Mouse (Mus musculus) neural tube, embryonic 11.5 days (tissue): Measurements from ENCODE around the gene Dcaf17. TPM values are rescaled to one million over a fixed set of nuclear protein-coding genes. Genes with fewer than 3 reads are reported as not detected.

Experiments
- ATAC-seq: fragments of 200-750 bp; cut with Nextera tagmentation; 2 replicates; pipeline ENCODE4 v1.8.0; 2017; ENCODE audit warnings: moderate number of reproducible peaks, mild to moderate bottlenecking, moderate TSS enrichment, moderate library complexity; ENCODE audit not compliant: insufficient read depth, low FRiP score, low TSS enrichment
- DNase-seq: peaks from one replicate; pipeline ENCODE4 v3.0.0-alpha.2; 2015; ENCODE audit warnings: low spot score
- H3K27ac ChIP-seq: fragments of 300-500 bp; sonication (generic); 2 replicates; pipeline ENCODE4 v1.5.1; 2014; ENCODE audit warnings: low read depth, mild to moderate bottlenecking, low read length
- H3K27me3 ChIP-seq: fragments of 300-500 bp; sonication (generic); 2 replicates; pipeline ENCODE4 v1.6.1; 2014; ENCODE audit warnings: mild to moderate bottlenecking, low read length, mixed read lengths; ENCODE audit not compliant: control insufficient read depth, insufficient read depth
- H3K36me3 ChIP-seq: fragments of 300-500 bp; sonication (generic); 2 replicates; pipeline ENCODE4 v1.6.1; 2014; ENCODE audit warnings: mild to moderate bottlenecking, low read length, moderate library complexity, mixed read lengths; ENCODE audit not compliant: control insufficient read depth, insufficient read depth
- H3K4me1 ChIP-seq: fragments of 300-500 bp; sonication (generic); 2 replicates; pipeline ENCODE4 v1.6.1; 2014; ENCODE audit warnings: low read length, mixed read lengths; ENCODE audit not compliant: control insufficient read depth, insufficient read depth
- H3K4me2 ChIP-seq: fragments of 300-500 bp; sonication (generic); 2 replicates; pipeline ENCODE4 v1.6.1; 2014; ENCODE audit warnings: low read depth, mild to moderate bottlenecking, moderate library complexity
- H3K4me3 ChIP-seq: fragments of 300-500 bp; sonication (generic); 2 replicates; pipeline ENCODE4 v1.5.1; 2014; ENCODE audit warnings: low read depth, low read length
- H3K9ac ChIP-seq: fragments of 300-500 bp; sonication (generic); 2 replicates; pipeline ENCODE4 v1.6.1; 2014; ENCODE audit warnings: mild to moderate bottlenecking, low read length
- H3K9me3 ChIP-seq: fragments of 300-500 bp; sonication (generic); 2 replicates; pipeline ENCODE4 v1.6.1; 2016; ENCODE audit warnings: low read length; ENCODE audit not compliant: control insufficient read depth
- WGBS: fragments of 180-500 bp; shearing (Covaris S2); extraction: QIAGEN DNeasy Blood & Tissue Kit; methylation state at CpG from one replicate; pipeline ENCODE4 v1.1.7; 2014; 5-methylcytosine and 5-hydroxymethylcytosine counted together
- polyA plus RNA-seq: library from polyadenylated mRNA; unstranded; fragments of >200 nt; fragmentation: Nextera tagmentation; extraction: Ambion mirVana; gene quantifications from 2 replicates; pipeline ENCODE4 v1.2.1, GENCODE M21; 2014

Dcaf17 gene
- polyA plus RNA-seq, 1 experiment from 2014 or later = 33.1 TPM

- Histone ChIP-seq H3K4me1 (no peaks in the 10 kb centered on the region), H3K4me3 (no peak overlapping the region), H3K9ac (no peak overlapping the region), H3K9me3 (no peaks in the 10 kb centered on the region), H3K27me3 (no peaks in the 10 kb centered on the region), H3K4me2 (no peak overlapping the region), H3K27ac (no peak overlapping the region), H3K36me3 (no peaks in the 10 kb centered on the region)
- DNase-seq = no peak
- WGBS = 89% methylated on average over 3 of the region's 3 CpGs
- no peak for ATAC-seq
Observed at GRCm38 (mm10) chr2:71073828-71074227, 18.7 kb downstream of the Dcaf17 start.

GRCm38 (mm10) chr2:71082416-71082815 is 27.3 kb downstream of the Dcaf17 start:
- ATAC-seq (no peak), DNase-seq (no peak)
- Histone ChIP-seq H3K36me3 (no peaks in the 10 kb centered on the region), H3K27me3 (no peaks in the 10 kb centered on the region), H3K9ac (no peak overlapping the region), H3K27ac (no peak overlapping the region), H3K4me3 (no peak overlapping the region), H3K4me2 (no peak overlapping the region), H3K9me3 (no peaks in the 10 kb centered on the region), H3K4me1 (no peaks in the 10 kb centered on the region)
- WGBS = 91% methylated on average over 7 of the region's 7 CpGs

GRCm38 (mm10) chr2:71083454-71084193 is 28.5 kb downstream of the Dcaf17 start:
- ATAC-seq (no peak), DNase-seq (no peak)
- WGBS = 94% methylated on average over 6 of the region's 6 CpGs
- H3K4me3 ChIP-seq = no peak overlapping the region
- no peaks in the 10 kb centered on the region for H3K9me3 ChIP-seq
- no peaks in the 10 kb centered on the region for H3K27me3 ChIP-seq
- H3K36me3 ChIP-seq = peaks cover 3% of the 10 kb centered on the region; the same call in 1 of the 2 replicates
- H3K4me2 ChIP-seq = no peak overlapping the region
- no peak overlapping the region for H3K9ac ChIP-seq
- H3K27ac ChIP-seq = no peak overlapping the region
- H3K4me1 ChIP-seq = no peaks in the 10 kb centered on the region

GRCm38 (mm10) chr2:71089766-71090165 is 34.6 kb downstream of the Dcaf17 start:
- no peak overlapping the region for H3K27ac ChIP-seq
- H3K4me3 ChIP-seq = no peak overlapping the region
- H3K36me3 ChIP-seq = peaks cover 3% of the 10 kb centered on the region; the same call in 1 of the 2 replicates
- no peak for ATAC-seq
- DNase-seq = no peak
- no peak overlapping the region for H3K4me2 ChIP-seq
- no peaks in the 10 kb centered on the region for H3K4me1 ChIP-seq
- H3K9me3 ChIP-seq = no peaks in the 10 kb centered on the region
- H3K9ac ChIP-seq = no peak overlapping the region
- H3K27me3 ChIP-seq = no peaks in the 10 kb centered on the region
- WGBS = 73% methylated on average over 3 of the region's 3 CpGs

GRCm38 (mm10) chr2:71090660-71091445 is 35.7 kb downstream of the Dcaf17 start:
- ATAC-seq = no peak
- Histone ChIP-seq H3K27ac (no peak overlapping the region), H3K9me3 (no peaks in the 10 kb centered on the region), H3K4me2 (no peak overlapping the region), H3K36me3 (peaks cover 3% of the 10 kb centered on the region; the same call in 1 of the 2 replicates), H3K4me1 (no peaks in the 10 kb centered on the region), H3K9ac (no peak overlapping the region), H3K27me3 (no peaks in the 10 kb centered on the region), H3K4me3 (no peak overlapping the region)
- WGBS = 86% methylated on average over 4 of the region's 4 CpGs
- DNase-seq = no peak

GRCm38 (mm10) chr2:71096170-71096569 is 41.0 kb downstream of the Dcaf17 start:
- Histone ChIP-seq H3K27me3 (no peaks in the 10 kb centered on the region), H3K9ac (no peak overlapping the region), H3K27ac (no peak overlapping the region), H3K36me3 (no peaks in the 10 kb centered on the region), H3K4me1 (no peaks in the 10 kb centered on the region), H3K4me3 (no peak overlapping the region), H3K9me3 (no peaks in the 10 kb centered on the region), H3K4me2 (no peak overlapping the region)
- ATAC-seq (no peak), DNase-seq (no peak)
- WGBS = 88% methylated on average over 7 of the region's 7 CpGs

- Histone ChIP-seq H3K4me2 (no peak overlapping the region), H3K9me3 (no peaks in the 10 kb centered on the region), H3K4me3 (no peak overlapping the region), H3K36me3 (no peaks in the 10 kb centered on the region), H3K27me3 (no peaks in the 10 kb centered on the region), H3K9ac (no peak overlapping the region), H3K4me1 (no peaks in the 10 kb centered on the region), H3K27ac (no peak overlapping the region)
- 89% methylated on average over 10 of the region's 10 CpGs for WGBS
- DNase-seq (no peak), ATAC-seq (no peak)
Observed at GRCm38 (mm10) chr2:71102621-71103291, 47.6 kb downstream of the Dcaf17 start.

- no peak for DNase-seq
- Histone ChIP-seq H3K9ac (no peak overlapping the region), H3K27me3 (no peaks in the 10 kb centered on the region), H3K4me1 (no peaks in the 10 kb centered on the region), H3K36me3 (no peaks in the 10 kb centered on the region), H3K4me3 (no peak overlapping the region), H3K9me3 (no peaks in the 10 kb centered on the region), H3K27ac (no peak overlapping the region), H3K4me2 (no peak overlapping the region)
- WGBS = 92% methylated on average over 4 of the region's 4 CpGs
- ATAC-seq = no peak
Observed at GRCm38 (mm10) chr2:71103292-71103680, 48.2 kb downstream of the Dcaf17 start.
